Mouse (Mus musculus) G1E (cell line): Measurements from ENCODE around the gene Olfr524.

Experiments used
- CTCF ChIP-seq: IDR thresholded peaks from 2 replicates; pipeline ENCODE4 v1.5.1; 2012; ENCODE audit warnings: low read depth, low read length, inconsistent platforms, mixed read lengths
- POLR2AphosphoS5 ChIP-seq: IDR thresholded peaks from 2 replicates; pipeline ENCODE4 v1.6.1; 2012; ENCODE audit warnings: low read depth, low read length, inconsistent platforms; ENCODE audit not compliant: insufficient replicate concordance

DNA sequence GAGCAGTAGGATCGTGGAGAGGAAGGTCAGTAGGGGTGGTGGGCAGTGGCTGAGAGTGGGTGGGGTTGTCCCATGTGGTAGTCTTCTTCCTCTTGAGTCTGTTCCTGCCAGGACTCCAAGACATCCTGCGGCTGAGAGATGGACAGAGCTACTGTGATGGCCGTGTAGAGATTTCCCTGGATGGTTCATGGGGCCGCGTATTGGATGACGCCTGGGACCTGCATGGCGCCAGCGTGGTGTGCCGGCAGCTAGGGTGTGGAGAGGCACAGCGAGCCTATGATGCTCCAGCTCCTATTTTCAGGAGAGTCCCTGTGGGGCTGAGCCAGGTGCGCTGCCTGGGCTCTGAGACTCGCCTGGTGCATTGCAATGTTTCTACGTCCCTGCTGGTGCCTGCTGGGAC lies 18.4 kb upstream of the Olfr524 start:
- TF ChIP-seq POLR2AphosphoS5 (no peak), CTCF (no peak)
